Mouse (Mus musculus): ENCODE results near the gene Zfand2b. TPM values are rescaled to one million over a fixed set of nuclear protein-coding genes. Genes with fewer than 3 reads are reported as not detected.

Gene Zfand2b
- polyA plus RNA-seq, 1 experiment from 2014 or later = 43.0 TPM

- no peak for ATAC-seq (ENCODE audit: low FRiP score, low TSS enrichment)
- WGBS = 38% methylated on average over 3 of the region's 3 CpGs
- no peak overlapping the region for H3K27ac ChIP-seq (replicated peaks)
- no peaks in the 10 kb centered on the region for H3K4me1 ChIP-seq (replicated peaks; ENCODE audit: control insufficient read depth, insufficient read depth)
- H3K9me3 ChIP-seq (ENCODE audit: control insufficient read depth, low read length) = no peaks in the 10 kb centered on the region
- TF ChIP-seq CTCF (IDR thresholded peaks at IDR 0.05; ENCODE audit: low read depth) (no peak), EP300 (optimal IDR thresholded peaks at IDR 0.05) (no peak)
- H3K4me3 ChIP-seq (ENCODE audit: low read depth, low read length) = no peak overlapping the region
- H3K9ac ChIP-seq (ENCODE audit: low read length) = no peak overlapping the region
- H3K4me2 ChIP-seq (replicated peaks; ENCODE audit: low read depth) = no peak overlapping the region
- H3K36me3 ChIP-seq (ENCODE audit: control insufficient read depth, insufficient read depth, low read length) = no peaks in the 10 kb centered on the region
- no peak for DNase-seq (ENCODE audit: low spot score)
- H3K27me3 ChIP-seq (ENCODE audit: control insufficient read depth, insufficient read depth, low read length) = no peaks in the 10 kb centered on the region
Observed at GRCm38 (mm10) chr1:75155837-75156236, 12.6 kb upstream of the Zfand2b start.

- H3K4me2 ChIP-seq (replicated peaks; ENCODE audit: low read depth) = no peak overlapping the region
- no peak overlapping the region for H3K4me3 ChIP-seq (ENCODE audit: low read depth, low read length)
- no peaks in the 10 kb centered on the region for H3K27me3 ChIP-seq (ENCODE audit: control insufficient read depth, insufficient read depth, low read length)
- H3K4me1 ChIP-seq (replicated peaks; ENCODE audit: control insufficient read depth, insufficient read depth) = no peaks in the 10 kb centered on the region
- DNase-seq (ENCODE audit: low spot score) = no peak
- H3K27ac ChIP-seq (replicated peaks) = no peak overlapping the region
- H3K9me3 ChIP-seq (ENCODE audit: control insufficient read depth, low read length) = no peaks in the 10 kb centered on the region
- no peak for ATAC-seq (ENCODE audit: low FRiP score, low TSS enrichment)
- H3K9ac ChIP-seq (ENCODE audit: low read length) = no peak overlapping the region
- TF ChIP-seq EP300 (optimal IDR thresholded peaks at IDR 0.05) = no peak
- TF ChIP-seq CTCF (IDR thresholded peaks at IDR 0.05; ENCODE audit: low read depth) = no peak
- no peaks in the 10 kb centered on the region for H3K36me3 ChIP-seq (ENCODE audit: control insufficient read depth, insufficient read depth, low read length)
Observed at GRCm38 (mm10) chr1:75158990-75159389, 9.5 kb upstream of the Zfand2b start.

- no peak for DNase-seq (ENCODE audit: low spot score)
- Histone ChIP-seq H3K27ac (replicated peaks) (no peak overlapping the region), H3K4me3 (ENCODE audit: low read depth, low read length) (no peak overlapping the region), H3K27me3 (ENCODE audit: control insufficient read depth, insufficient read depth, low read length) (no peaks in the 10 kb centered on the region), H3K36me3 (ENCODE audit: control insufficient read depth, insufficient read depth, low read length) (no peaks in the 10 kb centered on the region), H3K9ac (ENCODE audit: low read length) (no peak overlapping the region), H3K4me2 (replicated peaks; ENCODE audit: low read depth) (no peak overlapping the region), H3K4me1 (replicated peaks; ENCODE audit: control insufficient read depth, insufficient read depth) (no peaks in the 10 kb centered on the region), H3K9me3 (ENCODE audit: control insufficient read depth, low read length) (no peaks in the 10 kb centered on the region)
- WGBS = 69% methylated on average over 5 of the region's 5 CpGs
- no peak for ATAC-seq (ENCODE audit: low FRiP score, low TSS enrichment)
- TF ChIP-seq EP300 (optimal IDR thresholded peaks at IDR 0.05) (no peak), CTCF (IDR thresholded peaks at IDR 0.05; ENCODE audit: low read depth) (no peak)
Observed at GRCm38 (mm10) chr1:75159540-75160255, 8.7 kb upstream of the Zfand2b start.

- Histone ChIP-seq H3K27ac (replicated peaks) (no peak overlapping the region), H3K4me2 (replicated peaks; ENCODE audit: low read depth) (no peak overlapping the region), H3K4me3 (ENCODE audit: low read depth, low read length) (no peak overlapping the region), H3K4me1 (replicated peaks; ENCODE audit: control insufficient read depth, insufficient read depth) (no peaks in the 10 kb centered on the region), H3K9me3 (ENCODE audit: control insufficient read depth, low read length) (no peaks in the 10 kb centered on the region), H3K36me3 (ENCODE audit: control insufficient read depth, insufficient read depth, low read length) (no peaks in the 10 kb centered on the region), H3K27me3 (ENCODE audit: control insufficient read depth, insufficient read depth, low read length) (no peaks in the 10 kb centered on the region), H3K9ac (ENCODE audit: low read length) (no peak overlapping the region)
- DNase-seq (ENCODE audit: low spot score) = no peak
- TF ChIP-seq CTCF (IDR thresholded peaks at IDR 0.05; ENCODE audit: low read depth) (no peak), EP300 (optimal IDR thresholded peaks at IDR 0.05) (no peak)
- no peak for ATAC-seq (ENCODE audit: low FRiP score, low TSS enrichment)
- 81% methylated on average over 4 of the region's 4 CpGs for WGBS
Observed at GRCm38 (mm10) chr1:75160256-75160617, 8.2 kb upstream of the Zfand2b start.

- peak overlapping the region; percentile 90 for H3K27ac ChIP-seq (replicated peaks)
- peak overlapping the region; percentile 65 for H3K4me2 ChIP-seq (replicated peaks; ENCODE audit: low read depth)
- H3K4me1 ChIP-seq (replicated peaks; ENCODE audit: control insufficient read depth, insufficient read depth) = 0 out of 2 replicates have a peak, but pooled peaks cover 3% of the 10 kb centered on the region
- H3K9ac ChIP-seq (ENCODE audit: low read length) = peak overlapping the region; percentile 79; the same call in 1 of the 2 replicates
- ATAC-seq (ENCODE audit: low FRiP score, low TSS enrichment) (peak; percentile 12), DNase-seq (ENCODE audit: low spot score) (no peak)
- H3K36me3 ChIP-seq (ENCODE audit: control insufficient read depth, insufficient read depth, low read length) = peaks cover 13% of the 10 kb centered on the region; the same call in 1 of the 2 replicates
- H3K4me3 ChIP-seq (ENCODE audit: low read depth, low read length) = peak overlapping the region; percentile 83
- H3K27me3 ChIP-seq (ENCODE audit: control insufficient read depth, insufficient read depth, low read length) = no peaks in the 10 kb centered on the region
- H3K9me3 ChIP-seq (ENCODE audit: control insufficient read depth, low read length) = no peaks in the 10 kb centered on the region
- TF ChIP-seq CTCF (IDR thresholded peaks at IDR 0.05; ENCODE audit: low read depth) = no peak
- TF ChIP-seq EP300 (optimal IDR thresholded peaks at IDR 0.05) = no peak
- WGBS = 9% methylated on average over 7 of the region's 7 CpGs
Observed at GRCm38 (mm10) chr1:75168093-75168471, 364 bp upstream of the Zfand2b start.

GRCm38 (mm10) chr1:75179334-75180104, 11.1 kb downstream of the Zfand2b start:
- H3K9ac ChIP-seq (ENCODE audit: low read length) = peak overlapping the region; percentile 69
- peak; percentile 48 for ATAC-seq (ENCODE audit: low FRiP score, low TSS enrichment)
- H3K9me3 ChIP-seq (ENCODE audit: control insufficient read depth, low read length) = no peaks in the 10 kb centered on the region
- H3K27ac ChIP-seq (replicated peaks) = peak overlapping the region; percentile 81
- TF ChIP-seq EP300 (optimal IDR thresholded peaks at IDR 0.05) (no peak), CTCF (IDR thresholded peaks at IDR 0.05; ENCODE audit: low read depth) (no peak)
- peak overlapping the region; percentile 92 for H3K4me2 ChIP-seq (replicated peaks; ENCODE audit: low read depth)
- H3K4me3 ChIP-seq (ENCODE audit: low read depth, low read length) = peak overlapping the region; percentile 62
- peaks cover 11% of the 10 kb centered on the region; the same call in 1 of the 2 replicates for H3K36me3 ChIP-seq (ENCODE audit: control insufficient read depth, insufficient read depth, low read length)
- DNase-seq (ENCODE audit: low spot score) = peak; percentile 61
- WGBS = 7% methylated on average over 23 of the region's 23 CpGs
- no peaks in the 10 kb centered on the region for H3K27me3 ChIP-seq (ENCODE audit: control insufficient read depth, insufficient read depth, low read length)
- H3K4me1 ChIP-seq (replicated peaks; ENCODE audit: control insufficient read depth, insufficient read depth) = peaks cover 7% of the 10 kb centered on the region; the same call in 1 of the 2 replicates
